Mouse (Mus musculus) kidney, embryonic 14.5 days (tissue): ENCODE measurements at regions not wholly inside any gene's neighbourhood (a gene's known extent, or its start where the extent isn't known, plus 50 kb on each side); places are given as distances from the start of the nearest gene placed in this dataset.
A peak's percentile ranks its signal among the peaks of the same experiment; 100 is the strongest.

Source experiments
- ATAC-seq: fragments of 200-750 bp; cut with Nextera tagmentation; 2 replicates; pipeline ENCODE4 v1.8.0; 2017; ENCODE audit warnings: moderate number of reproducible peaks, mild to moderate bottlenecking, moderate TSS enrichment, moderate library complexity; ENCODE audit not compliant: low FRiP score, low TSS enrichment
- H3K27ac ChIP-seq: fragments of 300-500 bp; sonication (generic); 2 replicates; pipeline ENCODE4 v1.5.1; 2014; ENCODE audit warnings: low read depth, mild to moderate bottlenecking, low read length, moderate library complexity, mixed read lengths
- H3K27me3 ChIP-seq: fragments of 300-500 bp; sonication (generic); 2 replicates; pipeline ENCODE4 v1.6.1; 2014; ENCODE audit warnings: mild to moderate bottlenecking, low read length; ENCODE audit not compliant: control insufficient read depth, insufficient read depth
- H3K36me3 ChIP-seq: fragments of 300-500 bp; sonication (generic); 2 replicates; pipeline ENCODE4 v1.6.1; 2014; ENCODE audit warnings: low read length, mixed read lengths; ENCODE audit not compliant: control insufficient read depth, insufficient read depth
- H3K4me1 ChIP-seq: fragments of 300-500 bp; sonication (generic); 2 replicates; pipeline ENCODE4 v1.6.1; 2014; ENCODE audit warnings: low read length, mixed read lengths; ENCODE audit not compliant: control insufficient read depth, insufficient read depth
- H3K4me2 ChIP-seq: fragments of 300-500 bp; sonication (generic); replicated peaks from 2 replicates; pipeline ENCODE4 v1.6.1; 2014; ENCODE audit warnings: low read depth, mild to moderate bottlenecking, low read length
- H3K4me3 ChIP-seq: fragments of 300-500 bp; sonication (generic); 2 replicates; pipeline ENCODE4 v1.5.1; 2014; ENCODE audit warnings: mild to moderate bottlenecking, low read length
- H3K9ac ChIP-seq: fragments of 300-500 bp; sonication (generic); 2 replicates; pipeline ENCODE4 v1.6.1; 2014; ENCODE audit warnings: low read depth, mild to moderate bottlenecking, low read length, moderate library complexity
- H3K9me3 ChIP-seq: fragments of 300-500 bp; sonication (generic); 2 replicates; pipeline ENCODE4 v1.6.1; 2016; ENCODE audit warnings: low read length; ENCODE audit not compliant: control insufficient read depth
- WGBS: fragments of 180-500 bp; shearing (Covaris S2); extraction: QIAGEN DNeasy Blood & Tissue Kit; methylation state at CpG from one replicate; pipeline ENCODE4 v1.1.7; 2014; 5-methylcytosine and 5-hydroxymethylcytosine counted together

- no peaks in the 10 kb centered on the region for H3K4me1 ChIP-seq
- no peaks in the 10 kb centered on the region for H3K27me3 ChIP-seq
- H3K27ac ChIP-seq, result no peak overlapping the region
- ATAC-seq, result no peak
- no peak overlapping the region for H3K4me3 ChIP-seq
- H3K9ac ChIP-seq, result no peak overlapping the region
- no peak overlapping the region for H3K4me2 ChIP-seq
- no peaks in the 10 kb centered on the region for H3K36me3 ChIP-seq
- 94% methylated on average over 7 of the region's 7 CpGs for WGBS
- no peaks in the 10 kb centered on the region for H3K9me3 ChIP-seq
Observed at GRCm38 (mm10) chr1:110813191-110813590, 164.2 kb downstream of the Cdh19 start.

DNA sequence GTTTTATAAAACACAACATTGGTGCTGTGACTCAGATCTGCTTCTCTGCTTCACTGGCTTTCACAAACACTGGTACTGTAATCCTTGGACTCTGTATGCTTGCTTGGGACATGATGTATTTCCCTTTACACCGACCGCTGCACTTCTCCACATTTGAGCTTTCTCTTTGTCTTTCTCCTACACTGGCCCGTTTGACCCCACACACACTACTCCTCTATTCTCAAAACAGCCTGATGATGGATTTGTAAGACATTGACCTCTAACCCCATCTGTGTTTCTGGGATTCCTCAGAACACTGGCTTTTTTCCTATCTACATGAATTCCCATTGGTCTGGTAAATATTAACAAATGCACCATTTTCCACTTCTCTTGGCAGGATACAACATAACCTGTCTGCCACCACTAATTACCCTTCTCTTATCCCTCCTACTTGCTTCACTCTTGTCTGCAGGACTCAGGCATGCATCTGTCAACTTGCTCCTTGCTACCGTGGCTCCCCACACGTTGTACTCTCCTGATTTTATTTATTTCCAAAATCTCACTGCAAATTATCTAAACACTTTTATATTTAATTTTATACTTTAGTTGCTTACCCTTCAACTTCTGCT lies 178.1 kb downstream of the Cdh19 start:
- H3K9ac ChIP-seq, result no peak overlapping the region
- no peak overlapping the region for H3K4me2 ChIP-seq
- no peaks in the 10 kb centered on the region for H3K36me3 ChIP-seq
- no peak overlapping the region for H3K27ac ChIP-seq
- peak; percentile 55; the same call in 1 of the 2 replicates for ATAC-seq
- 41% methylated on average over 5 of the region's 5 CpGs for WGBS
- no peaks in the 10 kb centered on the region for H3K27me3 ChIP-seq
- no peak overlapping the region for H3K4me3 ChIP-seq
- H3K4me1 ChIP-seq, result no peaks in the 10 kb centered on the region
- H3K9me3 ChIP-seq, result no peaks in the 10 kb centered on the region

- Histone ChIP-seq H3K27ac (no peak overlapping the region), H3K36me3 (no peaks in the 10 kb centered on the region)
- no peak for ATAC-seq
Observed at GRCm38 (mm10) chr1:110790586-110790985, 186.8 kb downstream of the Cdh19 start.

GRCm38 (mm10) chr1:110775391-110775790 lies 202.0 kb downstream of the Cdh19 start:
- no peaks in the 10 kb centered on the region for H3K9me3 ChIP-seq
- no peaks in the 10 kb centered on the region for H3K27me3 ChIP-seq
- 75% methylated on average over 1 of the region's 1 CpGs for WGBS
- H3K36me3 ChIP-seq, result no peaks in the 10 kb centered on the region
- no peak overlapping the region for H3K9ac ChIP-seq
- no peak overlapping the region for H3K4me2 ChIP-seq
- ATAC-seq, result no peak
- H3K4me1 ChIP-seq, result no peaks in the 10 kb centered on the region
- H3K4me3 ChIP-seq, result no peak overlapping the region
- H3K27ac ChIP-seq, result no peak overlapping the region

More at GRCm38 (mm10) chr1:110790586-110790985, 186.8 kb downstream of the Cdh19 start:
- Histone ChIP-seq H3K4me3 (no peak overlapping the region), H3K9ac (no peak overlapping the region), H3K9me3 (no peaks in the 10 kb centered on the region), H3K4me2 (no peak overlapping the region), H3K4me1 (no peaks in the 10 kb centered on the region), H3K27me3 (no peaks in the 10 kb centered on the region)

- no peak overlapping the region for H3K27ac ChIP-seq
- H3K9ac ChIP-seq, result no peak overlapping the region
- H3K4me2 ChIP-seq, result no peak overlapping the region
- H3K36me3 ChIP-seq, result no peaks in the 10 kb centered on the region
- no peaks in the 10 kb centered on the region for H3K27me3 ChIP-seq
- no peaks in the 10 kb centered on the region for H3K9me3 ChIP-seq
- no peak for ATAC-seq
- H3K4me1 ChIP-seq, result no peaks in the 10 kb centered on the region
- no peak overlapping the region for H3K4me3 ChIP-seq
Observed at GRCm38 (mm10) chr1:110774848-110775247, 202.5 kb downstream of the Cdh19 start.

DNA sequence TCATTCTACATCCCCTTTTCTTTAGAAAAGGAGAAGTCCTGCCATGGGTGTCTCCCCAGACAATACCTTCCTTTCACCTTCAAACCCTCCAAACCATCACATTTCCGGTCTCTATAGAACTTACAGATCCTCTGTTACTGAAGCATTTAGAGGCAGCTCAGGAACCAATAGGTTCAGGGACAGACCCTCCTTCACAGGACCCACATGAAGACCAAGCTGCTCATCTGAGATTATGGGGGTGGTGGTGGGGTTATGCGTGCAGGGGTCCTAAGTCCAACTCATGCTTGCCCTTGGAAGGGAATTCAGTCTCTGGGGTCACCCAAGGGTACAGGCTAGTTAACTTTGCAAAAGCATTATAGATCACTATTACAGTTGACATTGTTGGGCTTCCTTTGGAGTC lies 203.3 kb downstream of the Cdh19 start:
- 85% methylated on average over 2 of the region's 2 CpGs for WGBS
- H3K4me2 ChIP-seq, result no peak overlapping the region
- H3K9ac ChIP-seq, result no peak overlapping the region
- no peaks in the 10 kb centered on the region for H3K4me1 ChIP-seq
- no peaks in the 10 kb centered on the region for H3K36me3 ChIP-seq
- no peak overlapping the region for H3K4me3 ChIP-seq
- no peaks in the 10 kb centered on the region for H3K27me3 ChIP-seq
- no peaks in the 10 kb centered on the region for H3K9me3 ChIP-seq
- no peak for ATAC-seq
- no peak overlapping the region for H3K27ac ChIP-seq

- Histone ChIP-seq H3K4me1 (no peaks in the 10 kb centered on the region), H3K4me2 (no peak overlapping the region), H3K36me3 (no peaks in the 10 kb centered on the region), H3K9me3 (no peaks in the 10 kb centered on the region), H3K9ac (no peak overlapping the region), H3K27me3 (no peaks in the 10 kb centered on the region), H3K4me3 (no peak overlapping the region), H3K27ac (no peak overlapping the region)
- no peak for ATAC-seq
Observed at GRCm38 (mm10) chr1:110724900-110725299, 252.5 kb downstream of the Cdh19 start.
